Mouse (Mus musculus) brain, embryonic 14.5 days (tissue): ENCODE measurements around the gene Tbxas1.

ENCODE experiments used
- CTCF ChIP-seq: fragments of 200-500 bp; IDR thresholded peaks from 2 replicates; pipeline ENCODE4 v1.5.1; 2012; ENCODE audit warnings: inconsistent platforms, mild to moderate bottlenecking, moderate library complexity, borderline replicate concordance; ENCODE audit not compliant: insufficient read depth, insufficient read length; ENCODE audit errors: extremely low read depth
- POLR2A ChIP-seq: fragments of 200-500 bp; IDR thresholded peaks from 2 replicates; pipeline ENCODE4 v1.6.1; 2012; ENCODE audit warnings: mild to moderate bottlenecking, inconsistent platforms, borderline replicate concordance; ENCODE audit not compliant: poor library complexity, insufficient read depth, insufficient read length, severe bottlenecking; ENCODE audit errors: extremely low read depth

DNA sequence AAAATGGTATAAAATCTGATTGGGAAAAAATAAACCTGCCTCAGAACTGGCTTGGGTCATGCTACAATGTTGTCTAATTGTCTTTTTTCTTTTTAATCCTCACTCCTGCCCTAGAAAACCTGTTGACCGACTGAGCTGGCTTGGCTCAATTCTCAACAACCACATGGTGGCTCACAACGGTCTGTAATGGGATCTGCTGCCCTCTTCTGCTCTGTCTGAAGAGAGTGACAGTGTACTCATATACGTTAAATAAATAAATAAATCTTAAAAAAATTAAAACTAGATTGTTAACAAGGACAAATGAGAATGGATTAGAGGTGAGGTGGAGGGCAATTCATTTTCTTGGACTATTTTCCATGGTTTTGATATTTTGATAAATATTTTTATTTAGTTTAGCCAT, 245.5 kb downstream of the Tbxas1 start:
- no peak for TF ChIP-seq CTCF
- no peak for TF ChIP-seq POLR2A
